Mouse (Mus musculus): Measurements from ENCODE around the gene Ctnna2.

DNA sequence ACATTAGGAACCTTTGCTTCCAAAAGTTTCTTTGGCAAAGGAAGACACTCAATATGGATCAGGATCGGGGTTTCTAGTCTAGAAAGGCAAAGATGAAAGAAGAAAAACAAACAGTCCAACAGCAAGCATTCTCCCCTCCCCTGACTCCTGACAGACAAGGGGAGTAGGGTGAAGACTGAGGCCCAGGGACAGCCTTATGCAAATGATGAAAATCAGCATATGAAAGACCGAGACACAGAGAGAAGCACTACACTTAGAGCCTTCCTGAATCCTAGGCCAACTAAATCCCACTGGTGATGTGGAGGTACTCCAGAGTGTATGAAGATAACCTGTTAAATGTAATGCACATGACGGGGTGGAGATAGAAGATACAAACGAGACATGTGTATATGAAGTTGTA is 787.9 kb downstream of the Ctnna2 start:
- no peak for TF ChIP-seq CTCF (IDR thresholded peaks at IDR 0.05; ENCODE audit: low read depth)
- TF ChIP-seq EP300 (IDR thresholded peaks at IDR 0.05; ENCODE audit: low read depth) = no peak
